Mouse (Mus musculus) E14TG2a.4 (cell line): ENCODE results near the gene Car4.

Experiments used
- H3K27me3 ChIP-seq: 2 replicates; pipeline ENCODE4 v1.6.1; 2014; ENCODE audit warnings: low read length, control low read depth; ENCODE audit not compliant: insufficient read depth
- H3K36me3 ChIP-seq: 2 replicates; pipeline ENCODE4 v1.6.1; 2014; ENCODE audit warnings: low read length, control low read depth; ENCODE audit not compliant: insufficient read depth
- H3K4me1 ChIP-seq: replicated peaks from 2 replicates; pipeline ENCODE4 v1.6.1; 2014; ENCODE audit warnings: low read depth, low read length, control low read depth
- H3K4me3 ChIP-seq: replicated peaks from 2 replicates; pipeline ENCODE4 v1.5.1; 2014; ENCODE audit warnings: mild to moderate bottlenecking, low read length
- H3K9me3 ChIP-seq: 2 replicates; pipeline ENCODE4 v1.6.1; 2014; ENCODE audit warnings: low read length, control low read depth
- CTCF ChIP-seq: conservative IDR thresholded peaks from 2 replicates; pipeline ENCODE4 v1.5.1; 2014; ENCODE audit warnings: low read length
- NANOG ChIP-seq: IDR thresholded peaks from 2 replicates; pipeline ENCODE4 v1.6.1; 2014; ENCODE audit warnings: borderline replicate concordance, low read length, mixed read lengths
- POU5F1 ChIP-seq: IDR thresholded peaks from 2 replicates; pipeline ENCODE4 v1.6.1; 2014; ENCODE audit warnings: low read length, borderline replicate concordance

Car4 gene

DNA sequence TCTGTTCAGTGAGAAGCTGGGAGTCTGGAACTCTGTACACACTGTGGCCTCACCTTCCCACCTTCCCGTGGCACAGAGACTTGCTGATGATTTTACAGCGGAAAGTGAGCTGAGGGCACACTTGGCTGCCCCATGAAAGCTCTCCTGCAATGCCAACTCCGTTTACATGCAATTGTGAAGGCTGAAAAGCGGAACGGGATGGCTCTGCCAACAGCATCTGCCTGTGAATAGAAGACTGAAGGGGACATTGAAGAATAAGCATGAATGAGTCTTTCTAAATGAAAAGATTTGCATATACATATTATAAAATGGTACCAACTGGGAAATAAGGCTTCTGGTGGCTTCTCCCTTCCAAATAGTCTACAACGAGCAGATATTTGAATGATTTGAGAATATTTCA lies 10.4 kb upstream of the Car4 start:
- H3K27me3 ChIP-seq: peaks cover 12% of the 10 kb centered on the region

GRCm38 (mm10) chr11:84948114-84948513 lies 9.5 kb upstream of the Car4 start:
- Histone ChIP-seq H3K9me3 (no peaks in the 10 kb centered on the region), H3K36me3 (no peaks in the 10 kb centered on the region), H3K4me1 (peaks cover 61% of the 10 kb centered on the region), H3K4me3 (no peak overlapping the region), H3K27me3 (peaks cover 12% of the 10 kb centered on the region)
- TF ChIP-seq CTCF: no peak
- no peak for TF ChIP-seq POU5F1
- TF ChIP-seq NANOG: no peak

More for the DNA sequence above, 10.4 kb upstream of the Car4 start:
- Histone ChIP-seq H3K4me1 (peaks cover 67% of the 10 kb centered on the region), H3K36me3 (no peaks in the 10 kb centered on the region), H3K4me3 (0 out of 2 replicates have a peak overlapping the region, but pooled peaks have one; percentile 13), H3K9me3 (no peaks in the 10 kb centered on the region)
- TF ChIP-seq POU5F1 (no peak), NANOG (no peak), CTCF (no peak)

DNA sequence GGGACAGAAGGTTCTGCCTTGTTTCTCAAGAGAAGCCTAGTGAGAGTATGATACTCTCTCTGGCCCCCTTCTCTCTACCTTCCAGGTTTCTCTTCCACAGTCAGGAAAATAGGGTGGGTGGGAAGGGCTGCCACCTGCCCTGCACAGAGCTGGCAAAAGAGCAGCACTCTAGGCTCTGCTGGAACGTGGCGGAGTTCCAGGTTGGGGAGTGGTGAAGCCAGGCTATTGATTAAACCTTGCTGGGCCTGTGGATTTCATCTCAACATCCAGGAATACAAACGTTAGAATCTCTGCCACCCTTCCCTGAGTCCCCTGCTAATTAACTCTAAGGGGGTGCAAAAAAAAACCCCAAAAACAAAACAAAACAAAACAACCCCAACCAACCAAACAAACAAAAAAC lies 9.1 kb upstream of the Car4 start:
- no peak overlapping the region for H3K4me3 ChIP-seq
- H3K27me3 ChIP-seq: peaks cover 9% of the 10 kb centered on the region
- H3K9me3 ChIP-seq: no peaks in the 10 kb centered on the region
- no peaks in the 10 kb centered on the region for H3K36me3 ChIP-seq
- TF ChIP-seq NANOG (no peak), CTCF (no peak), POU5F1 (no peak)
- peaks cover 57% of the 10 kb centered on the region for H3K4me1 ChIP-seq

- Histone ChIP-seq H3K4me3 (no peak overlapping the region), H3K27me3 (peaks cover 22% of the 10 kb centered on the region), H3K36me3 (no peaks in the 10 kb centered on the region), H3K4me1 (peaks cover 27% of the 10 kb centered on the region), H3K9me3 (no peaks in the 10 kb centered on the region; the same call in 1 of the 2 replicates)
- no peak for TF ChIP-seq POU5F1
- no peak for TF ChIP-seq NANOG
- TF ChIP-seq CTCF: no peak
Measured at GRCm38 (mm10) chr11:84952611-84953010, 5.0 kb upstream of the Car4 start.

DNA sequence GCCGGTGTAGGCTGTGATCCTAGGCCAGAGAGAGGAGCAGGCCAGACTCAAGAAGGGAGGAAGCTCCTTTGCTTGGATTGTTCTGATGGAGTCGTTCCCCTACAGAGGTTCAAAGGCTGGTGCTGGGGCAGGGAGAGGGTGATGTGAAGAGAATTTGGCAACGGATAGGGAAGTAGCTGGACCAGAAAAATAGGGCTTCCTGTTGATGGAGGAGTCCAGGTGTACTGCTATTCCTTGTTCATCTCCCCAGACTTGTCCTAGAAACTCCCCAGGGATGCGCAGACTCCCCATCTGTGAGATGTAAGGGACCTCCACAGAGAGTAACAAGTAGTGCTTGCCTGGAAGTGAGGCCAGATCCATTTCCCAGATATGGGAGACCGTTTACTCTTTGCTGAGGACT lies 1.2 kb upstream of the Car4 start:
- TF ChIP-seq CTCF (no peak), POU5F1 (no peak), NANOG (no peak)
- Histone ChIP-seq H3K36me3 (no peaks in the 10 kb centered on the region), H3K4me1 (peaks cover 36% of the 10 kb centered on the region), H3K4me3 (no peak overlapping the region), H3K9me3 (no peaks in the 10 kb centered on the region; the same call in 1 of the 2 replicates), H3K27me3 (peaks cover 51% of the 10 kb centered on the region)

- Histone ChIP-seq H3K4me3 (peak overlapping the region; percentile 80), H3K9me3 (no peaks in the 10 kb centered on the region; the same call in 1 of the 2 replicates), H3K27me3 (peaks cover 51% of the 10 kb centered on the region), H3K4me1 (peaks cover 38% of the 10 kb centered on the region), H3K36me3 (no peaks in the 10 kb centered on the region)
- TF ChIP-seq POU5F1: no peak
- no peak for TF ChIP-seq CTCF
- no peak for TF ChIP-seq NANOG
Measured at GRCm38 (mm10) chr11:84957171-84957570, 415 bp upstream of the Car4 start.

DNA sequence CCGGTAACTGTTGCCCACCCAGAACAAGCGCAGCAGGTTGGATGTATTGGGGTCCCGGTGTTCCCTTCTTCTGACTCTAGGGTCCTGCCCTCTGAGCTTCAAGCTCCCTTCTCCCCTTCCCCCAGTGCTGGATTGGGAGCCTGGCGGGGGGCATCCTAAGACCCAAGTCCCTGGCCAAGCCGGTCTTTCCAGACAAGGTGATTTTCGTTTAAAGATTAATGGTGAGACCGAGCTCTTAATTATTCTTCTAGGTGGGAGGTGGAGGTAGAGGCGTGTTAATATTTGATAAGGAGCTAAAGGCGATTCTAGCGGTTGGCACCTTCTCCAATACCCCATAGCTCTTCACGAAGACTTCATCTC lies 665 bp downstream of the Car4 start:
- Histone ChIP-seq H3K36me3 (no peaks in the 10 kb centered on the region), H3K4me1 (peaks cover 41% of the 10 kb centered on the region), H3K9me3 (no peaks in the 10 kb centered on the region; the same call in 1 of the 2 replicates), H3K27me3 (peaks cover 51% of the 10 kb centered on the region), H3K4me3 (peak overlapping the region; percentile 80)
- TF ChIP-seq POU5F1 (no peak), CTCF (no peak), NANOG (no peak)

DNA sequence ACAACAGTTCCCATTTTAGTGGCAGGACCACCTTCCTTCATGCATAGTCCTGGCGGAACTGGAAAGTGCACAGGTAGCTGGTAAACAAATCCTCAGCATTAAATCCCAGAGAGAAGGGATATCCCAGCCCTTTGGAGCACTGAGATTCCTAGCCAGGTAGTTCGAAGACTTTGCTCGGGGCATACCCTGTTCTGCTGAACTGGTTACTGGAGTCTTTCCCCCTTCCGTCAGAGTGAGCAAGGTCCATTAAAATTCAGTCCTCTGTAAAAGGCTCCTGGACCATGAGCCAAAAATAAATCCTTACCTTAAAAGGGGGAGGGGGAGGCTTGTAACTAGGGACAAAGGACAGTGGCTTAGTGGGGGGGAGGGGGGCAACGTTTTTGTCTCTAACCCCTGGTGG lies 1.6 kb downstream of the Car4 start:
- no peak for TF ChIP-seq CTCF
- no peak for TF ChIP-seq POU5F1
- TF ChIP-seq NANOG: no peak
- Histone ChIP-seq H3K36me3 (no peaks in the 10 kb centered on the region), H3K4me3 (no peak overlapping the region), H3K9me3 (no peaks in the 10 kb centered on the region; the same call in 1 of the 2 replicates), H3K27me3 (peaks cover 53% of the 10 kb centered on the region), H3K4me1 (peaks cover 41% of the 10 kb centered on the region)

- Histone ChIP-seq H3K27me3 (peaks cover 55% of the 10 kb centered on the region), H3K9me3 (no peaks in the 10 kb centered on the region; the same call in 1 of the 2 replicates), H3K4me1 (peaks cover 41% of the 10 kb centered on the region), H3K36me3 (no peaks in the 10 kb centered on the region), H3K4me3 (no peak overlapping the region)
- TF ChIP-seq POU5F1 (no peak), NANOG (no peak), CTCF (no peak)
Measured at GRCm38 (mm10) chr11:84959701-84960181, 2.2 kb downstream of the Car4 start.
